Mouse (Mus musculus): ENCODE data around the gene Fau. TPM values are rescaled to one million over a fixed set of nuclear protein-coding genes. Genes with fewer than 3 reads are reported as not detected.
A peak's percentile ranks its signal among the peaks of the same experiment; 100 is the strongest.

Fau gene
- 1,022 and 1,135 TPM in 2 replicates for polyA plus RNA-seq (2014; fragmentation: Nextera tagmentation; extraction: Ambion mirVana)

DNA sequence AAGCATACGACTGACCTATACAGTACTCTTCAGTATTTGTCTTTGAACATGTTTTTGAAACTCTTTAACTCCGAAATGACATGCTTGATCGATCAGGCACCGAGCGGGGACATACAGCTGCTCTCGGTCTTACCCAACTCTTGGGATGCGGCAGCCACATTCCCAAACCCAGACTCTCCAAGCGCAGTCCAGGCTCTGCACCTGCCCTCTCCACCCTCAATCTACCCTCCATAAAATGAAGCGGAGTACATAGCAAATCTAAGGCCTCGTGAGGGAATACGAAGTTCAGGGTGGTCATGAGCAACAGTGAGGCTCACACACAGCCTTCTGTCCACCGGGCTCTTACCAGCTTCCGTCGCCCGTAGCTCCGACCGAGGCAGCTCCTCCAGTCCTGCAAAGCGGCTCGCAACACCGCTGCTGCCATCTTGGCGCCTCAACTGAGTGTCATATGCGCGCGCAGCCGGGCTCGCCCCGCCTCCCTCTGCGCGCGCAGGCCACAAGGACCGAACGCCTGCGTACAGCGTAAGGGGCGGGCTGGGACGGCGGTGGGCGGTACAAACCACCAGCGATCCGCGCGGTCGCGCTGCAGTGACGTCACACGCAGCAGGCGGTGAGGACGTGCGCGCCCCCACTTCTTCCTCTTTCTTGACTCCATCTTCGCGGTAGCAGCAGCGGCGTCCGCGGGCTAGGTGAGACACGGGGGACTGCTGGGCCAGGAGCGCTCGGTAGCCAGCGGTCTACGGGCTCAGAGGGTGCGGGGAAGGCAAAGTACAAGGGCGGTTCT is at the start of gene Fau, which contains the start of gene Mrpl49:
TSS of gene Fau (plus strand) at position 532 of the 784 bp plus-strand sequence.
TSS of gene Mrpl49 (minus strand) at position 473 of the 784 bp plus-strand sequence.
- Histone ChIP-seq H3K4me3 (ENCODE audit: low read depth, low read length) (peak within 1 kb of the TSS; percentile 91), H3K27me3 (replicated peaks; ENCODE audit: control insufficient read depth, insufficient read depth, low read length) (no peaks in the 10 kb centered on the region), H3K9me3 (ENCODE audit: control insufficient read depth, low read length) (no peaks in the 10 kb centered on the region), H3K36me3 (ENCODE audit: control insufficient read depth, insufficient read depth, low read length) (peaks cover 38% of the 10 kb centered on the region), H3K27ac (ENCODE audit: low read depth, low read length) (peak within 1 kb of the TSS; percentile 85), H3K4me1 (replicated peaks; ENCODE audit: control insufficient read depth, insufficient read depth, low read length) (peaks cover 19% of the 10 kb centered on the region), H3K9ac (ENCODE audit: low read depth, low read length) (peak within 1 kb of the TSS; percentile 97), H3K4me2 (peak within 1 kb of the TSS; percentile 85)
- ATAC-seq (replicated peaks; ENCODE audit: low FRiP score) (peak; percentile 80), DNase-seq (ENCODE audit: low spot score) (peak; percentile 97)
- WGBS = under 1% methylated on average over 63 of the region's 63 CpGs

DNA sequence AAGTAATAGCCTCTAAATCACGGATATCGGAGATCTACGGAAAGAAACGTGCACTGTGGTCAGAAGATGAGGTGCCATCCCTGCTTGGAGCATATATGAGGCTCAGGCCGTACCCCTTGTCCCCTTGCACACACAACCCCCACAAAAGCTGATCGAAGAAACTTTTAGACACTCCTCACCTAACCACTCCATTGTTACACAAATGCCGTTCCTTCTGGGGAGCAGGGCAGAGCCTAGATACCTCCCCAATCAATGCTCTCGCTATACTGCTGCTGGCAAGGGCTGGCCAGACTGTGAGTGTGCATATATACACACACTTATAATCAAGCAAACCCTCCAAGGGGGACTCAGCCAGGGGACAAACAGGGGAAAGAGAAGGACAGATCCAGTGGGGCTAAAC is 48.5 kb upstream of the Fau start:
- Histone ChIP-seq H3K36me3 (ENCODE audit: control insufficient read depth, insufficient read depth, low read length) (peaks cover 9% of the 10 kb centered on the region; the same call in 1 of the 2 replicates), H3K4me2 (no peak overlapping the region), H3K4me3 (ENCODE audit: low read depth, low read length) (no peak overlapping the region), H3K9ac (ENCODE audit: low read depth, low read length) (no peak overlapping the region), H3K4me1 (replicated peaks; ENCODE audit: control insufficient read depth, insufficient read depth, low read length) (peaks cover 5% of the 10 kb centered on the region), H3K27ac (ENCODE audit: low read depth, low read length) (no peak overlapping the region), H3K9me3 (ENCODE audit: control insufficient read depth, low read length) (no peaks in the 10 kb centered on the region), H3K27me3 (replicated peaks; ENCODE audit: control insufficient read depth, insufficient read depth, low read length) (no peaks in the 10 kb centered on the region)
- ATAC-seq (replicated peaks; ENCODE audit: low FRiP score) (no peak), DNase-seq (ENCODE audit: low spot score) (no peak)
- 86% methylated on average over 8 of the region's 8 CpGs for WGBS

DNA sequence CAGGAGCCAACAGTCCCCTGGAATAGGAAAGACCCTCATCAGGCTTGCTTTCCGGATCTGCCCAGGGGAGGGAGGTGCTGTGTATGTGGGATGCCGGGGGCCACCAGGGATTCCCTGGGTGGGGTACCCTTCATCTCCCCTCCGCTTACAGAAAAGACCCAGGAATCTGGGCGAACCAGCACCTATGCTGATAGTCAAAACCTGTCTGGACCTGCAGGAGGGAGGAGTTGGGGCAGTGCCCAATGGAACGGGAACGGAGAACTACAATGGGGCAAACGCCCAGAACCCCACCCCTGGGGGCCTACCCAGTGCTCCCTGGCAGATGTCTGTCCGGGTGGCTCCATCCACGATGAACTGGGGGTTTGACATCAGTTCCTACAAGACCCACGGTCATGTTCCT is 44.0 kb upstream of the Fau start:
- Histone ChIP-seq H3K9me3 (ENCODE audit: control insufficient read depth, low read length) (no peaks in the 10 kb centered on the region), H3K4me1 (replicated peaks; ENCODE audit: control insufficient read depth, insufficient read depth, low read length) (peaks cover 35% of the 10 kb centered on the region), H3K4me2 (peak overlapping the region; percentile 93), H3K9ac (ENCODE audit: low read depth, low read length) (no peak overlapping the region), H3K27me3 (replicated peaks; ENCODE audit: control insufficient read depth, insufficient read depth, low read length) (0 out of 2 replicates have a peak, but pooled peaks cover 4% of the 10 kb centered on the region), H3K4me3 (ENCODE audit: low read depth, low read length) (peak overlapping the region; percentile 56), H3K36me3 (ENCODE audit: control insufficient read depth, insufficient read depth, low read length) (peaks cover 3% of the 10 kb centered on the region; the same call in 1 of the 2 replicates), H3K27ac (ENCODE audit: low read depth, low read length) (no peak overlapping the region)
- WGBS = 84% methylated on average over 10 of the region's 10 CpGs
- ATAC-seq (replicated peaks; ENCODE audit: low FRiP score) (no peak), DNase-seq (ENCODE audit: low spot score) (no peak)

DNA sequence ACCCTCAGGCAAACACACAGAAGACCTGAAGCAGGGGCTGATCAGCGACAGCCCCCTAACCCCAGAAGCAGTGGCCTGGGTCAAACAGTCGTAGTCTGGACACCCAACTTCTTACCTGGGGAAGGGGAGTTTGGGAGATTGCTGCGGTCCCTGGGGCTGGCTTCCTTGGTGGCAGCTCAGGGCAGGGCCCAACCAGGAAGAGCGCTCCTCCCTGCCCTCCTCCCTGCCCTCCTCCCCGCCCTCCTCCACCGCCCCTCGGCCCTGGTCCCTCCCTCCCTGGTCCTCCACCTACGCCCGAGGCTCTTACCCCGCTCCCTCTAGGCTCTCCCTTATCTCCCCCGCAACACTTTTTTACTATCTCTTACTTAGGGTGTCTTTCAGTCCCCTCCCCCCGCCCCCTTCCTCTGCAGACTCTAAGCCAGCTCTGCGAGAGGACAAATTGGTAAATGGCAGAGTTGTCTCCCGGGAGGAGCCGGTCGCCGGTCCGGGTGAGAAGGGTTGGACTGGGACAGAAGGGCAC is 42.6 kb upstream of the Fau start:
- Histone ChIP-seq H3K4me1 (replicated peaks; ENCODE audit: control insufficient read depth, insufficient read depth, low read length) (peaks cover 35% of the 10 kb centered on the region), H3K36me3 (ENCODE audit: control insufficient read depth, insufficient read depth, low read length) (no peaks in the 10 kb centered on the region), H3K27me3 (replicated peaks; ENCODE audit: control insufficient read depth, insufficient read depth, low read length) (0 out of 2 replicates have a peak, but pooled peaks cover 4% of the 10 kb centered on the region), H3K27ac (ENCODE audit: low read depth, low read length) (peak overlapping the region; percentile 93), H3K9ac (ENCODE audit: low read depth, low read length) (peak overlapping the region; percentile 81), H3K4me3 (ENCODE audit: low read depth, low read length) (peak overlapping the region; percentile 56), H3K4me2 (peak overlapping the region; percentile 93), H3K9me3 (ENCODE audit: control insufficient read depth, low read length) (no peaks in the 10 kb centered on the region)
- DNase-seq (ENCODE audit: low spot score) (peak; percentile 82), ATAC-seq (replicated peaks; ENCODE audit: low FRiP score) (peak; percentile 95)
- WGBS = 2% methylated on average over 18 of the region's 18 CpGs

DNA sequence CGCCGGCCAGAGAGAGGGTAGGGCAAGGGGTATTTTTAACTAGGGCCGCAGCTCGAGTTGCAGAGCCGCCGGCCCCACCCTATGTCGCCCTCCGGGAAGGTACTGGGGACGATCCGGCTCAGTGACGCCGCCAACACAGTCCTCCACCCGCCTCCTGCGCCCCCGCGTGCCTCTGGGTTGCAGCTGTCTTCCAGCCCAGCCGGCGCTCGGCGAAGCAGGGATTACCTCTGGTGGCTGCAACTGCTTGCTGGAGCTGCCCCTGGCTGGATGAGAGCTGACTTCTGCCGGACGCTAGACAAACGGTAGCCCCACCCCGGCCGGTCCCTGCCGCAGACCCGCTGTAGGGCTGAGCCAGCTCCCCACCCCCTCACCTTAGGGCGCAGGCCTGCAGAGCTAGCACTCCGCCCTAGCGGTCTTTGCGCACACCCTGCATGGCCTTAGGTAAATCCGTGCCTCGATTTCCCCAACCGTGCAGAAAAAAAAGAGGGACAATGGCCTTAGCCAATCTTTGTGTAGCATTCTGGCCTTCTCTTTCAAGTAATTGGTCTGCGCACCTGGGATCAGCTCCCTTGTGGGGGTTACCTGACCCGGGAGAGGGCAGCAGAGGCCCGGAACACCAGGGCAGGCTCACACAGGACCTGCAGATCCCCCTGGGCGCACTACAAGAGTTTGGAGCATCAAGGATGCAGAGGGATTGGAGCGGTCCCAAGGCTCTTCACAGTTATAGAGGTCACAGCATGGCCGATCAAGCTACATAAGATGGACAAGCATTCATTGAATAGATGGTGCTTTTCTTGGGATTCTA is 41.9 kb upstream of the Fau start, which contains the start of gene Capn1:
TSS of gene Capn1 (minus strand) at position 387 of the 805 bp plus-strand sequence.
- no peaks in the 10 kb centered on the region for H3K9me3 ChIP-seq (ENCODE audit: control insufficient read depth, low read length)
- peak within 1 kb of the TSS; percentile 81 for H3K9ac ChIP-seq (ENCODE audit: low read depth, low read length)
- H3K27ac ChIP-seq (ENCODE audit: low read depth, low read length) = peak within 1 kb of the TSS; percentile 93
- 3% methylated on average over 40 of the region's 40 CpGs for WGBS
- H3K4me3 ChIP-seq (ENCODE audit: low read depth, low read length) = peak within 1 kb of the TSS; percentile 56
- ATAC-seq (replicated peaks; ENCODE audit: low FRiP score) (peak; percentile 79), DNase-seq (ENCODE audit: low spot score) (no peak)
- peaks cover 41% of the 10 kb centered on the region for H3K4me1 ChIP-seq (replicated peaks; ENCODE audit: control insufficient read depth, insufficient read depth, low read length)
- H3K27me3 ChIP-seq (replicated peaks; ENCODE audit: control insufficient read depth, insufficient read depth, low read length) = 0 out of 2 replicates have a peak, but pooled peaks cover 4% of the 10 kb centered on the region
- no peaks in the 10 kb centered on the region for H3K36me3 ChIP-seq (ENCODE audit: control insufficient read depth, insufficient read depth, low read length)
- H3K4me2 ChIP-seq = peak within 1 kb of the TSS; percentile 93

DNA sequence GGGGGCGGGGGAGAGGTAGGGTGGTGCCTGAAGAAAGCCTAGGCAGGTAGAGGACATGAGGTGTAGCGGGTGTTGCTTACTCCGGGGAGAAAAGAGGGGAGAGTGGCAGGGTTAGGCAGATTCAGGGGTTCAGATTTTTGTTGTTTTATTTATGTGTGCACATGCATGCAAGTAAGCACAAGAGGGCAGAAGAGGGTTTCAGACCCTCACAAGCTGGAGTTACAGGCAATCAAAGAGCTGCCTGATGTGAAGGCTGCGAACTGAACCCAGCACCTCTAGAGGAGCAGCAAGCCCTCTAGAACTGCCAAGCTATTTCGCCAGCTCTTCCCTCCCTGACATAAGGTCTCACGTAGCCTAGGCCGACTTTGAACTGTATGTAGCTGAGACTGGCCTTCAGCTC is 41.1 kb upstream of the Fau start:
- ATAC-seq (replicated peaks; ENCODE audit: low FRiP score) = no peak
- peaks cover 38% of the 10 kb centered on the region for H3K4me1 ChIP-seq (replicated peaks; ENCODE audit: control insufficient read depth, insufficient read depth, low read length)
- WGBS = 43% methylated on average over 7 of the region's 7 CpGs

DNA sequence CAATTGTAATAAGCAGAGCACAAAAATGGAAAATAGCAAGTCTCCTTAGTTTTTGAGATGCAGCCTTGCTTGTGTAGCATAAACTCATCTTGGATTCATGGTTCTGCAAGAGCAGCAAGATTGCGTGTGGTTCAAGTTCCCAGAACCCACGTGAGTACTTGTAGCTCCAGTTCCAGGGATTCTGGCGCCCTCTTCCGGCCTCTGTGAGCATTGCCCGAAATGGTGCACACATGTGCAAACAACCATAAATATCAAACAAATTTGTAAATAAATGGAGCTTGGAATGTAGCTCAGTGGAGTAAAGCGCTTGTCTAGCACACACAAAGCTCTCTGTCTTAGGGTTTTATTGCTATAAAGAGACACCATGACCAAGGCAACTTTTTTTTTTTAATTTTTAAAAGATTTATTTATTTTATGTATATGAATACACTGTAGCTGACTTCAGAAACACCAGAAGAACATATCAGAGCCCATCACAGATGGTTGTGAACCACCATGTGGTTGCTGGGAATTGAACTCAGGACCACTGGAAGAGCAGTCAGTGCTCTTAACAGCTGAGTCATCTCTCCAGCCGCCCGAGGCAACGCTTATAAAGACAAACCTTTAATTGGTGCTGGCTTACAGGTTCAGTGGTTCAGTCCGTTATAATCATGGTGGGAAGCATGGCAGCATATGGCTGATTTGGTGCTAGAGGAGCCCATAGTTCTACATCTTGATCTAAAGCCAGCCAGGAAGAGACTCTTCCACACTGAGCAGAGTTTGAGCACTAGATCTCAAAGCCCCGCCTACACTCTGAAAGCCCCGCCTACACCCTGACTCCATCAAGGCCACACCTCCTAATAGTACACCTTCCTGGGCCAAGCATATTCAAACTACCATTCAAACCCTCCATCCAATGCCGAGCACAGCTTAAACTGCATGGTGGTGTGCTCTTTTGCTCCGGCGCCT is 39.2 kb upstream of the Fau start:
- H3K9me3 ChIP-seq (ENCODE audit: control insufficient read depth, low read length) = no peaks in the 10 kb centered on the region
- WGBS = 24% methylated on average over 15 of the region's 15 CpGs
- 0 out of 2 replicates have a peak overlapping the region, but pooled peaks have one; percentile 22 for H3K9ac ChIP-seq (ENCODE audit: low read depth, low read length)
- peaks cover 38% of the 10 kb centered on the region for H3K4me1 ChIP-seq (replicated peaks; ENCODE audit: control insufficient read depth, insufficient read depth, low read length)
- H3K36me3 ChIP-seq (ENCODE audit: control insufficient read depth, insufficient read depth, low read length) = no peaks in the 10 kb centered on the region
- peak overlapping the region; percentile 47 for H3K4me2 ChIP-seq
- H3K27ac ChIP-seq (ENCODE audit: low read depth, low read length) = peak overlapping the region; percentile 16; the same call in 1 of the 2 replicates
- H3K27me3 ChIP-seq (replicated peaks; ENCODE audit: control insufficient read depth, insufficient read depth, low read length) = 0 out of 2 replicates have a peak, but pooled peaks cover 4% of the 10 kb centered on the region
- DNase-seq (ENCODE audit: low spot score) (peak; percentile 78), ATAC-seq (replicated peaks; ENCODE audit: low FRiP score) (peak; percentile 52)
- H3K4me3 ChIP-seq (ENCODE audit: low read depth, low read length) = peak overlapping the region; percentile 31; the same call in 1 of the 2 replicates

More for the DNA sequence above, 41.1 kb upstream of the Fau start:
- Histone ChIP-seq H3K9ac (ENCODE audit: low read depth, low read length) (0 out of 2 replicates have a peak overlapping the region, but pooled peaks have one; percentile 81), H3K4me2 (peak overlapping the region; percentile 93), H3K27me3 (replicated peaks; ENCODE audit: control insufficient read depth, insufficient read depth, low read length) (0 out of 2 replicates have a peak, but pooled peaks cover 4% of the 10 kb centered on the region), H3K36me3 (ENCODE audit: control insufficient read depth, insufficient read depth, low read length) (no peaks in the 10 kb centered on the region), H3K9me3 (ENCODE audit: control insufficient read depth, low read length) (no peaks in the 10 kb centered on the region), H3K27ac (ENCODE audit: low read depth, low read length) (no peak overlapping the region), H3K4me3 (ENCODE audit: low read depth, low read length) (peak overlapping the region; percentile 56)
- no peak for DNase-seq (ENCODE audit: low spot score)

Measured in liver, embryonic 11.5 days (tissue).